Mouse (Mus musculus) cerebral cortex, adult 2 months (tissue): Measurements from ENCODE around the gene Trpc6.

Experiments
- WGBS: fragments of 180-500 bp; shearing (Covaris S2); methylation state at CpG from one replicate; pipeline ENCODE4 v1.1.7; 2018; 5-methylcytosine and 5-hydroxymethylcytosine counted together

The Trpc6 gene

DNA sequence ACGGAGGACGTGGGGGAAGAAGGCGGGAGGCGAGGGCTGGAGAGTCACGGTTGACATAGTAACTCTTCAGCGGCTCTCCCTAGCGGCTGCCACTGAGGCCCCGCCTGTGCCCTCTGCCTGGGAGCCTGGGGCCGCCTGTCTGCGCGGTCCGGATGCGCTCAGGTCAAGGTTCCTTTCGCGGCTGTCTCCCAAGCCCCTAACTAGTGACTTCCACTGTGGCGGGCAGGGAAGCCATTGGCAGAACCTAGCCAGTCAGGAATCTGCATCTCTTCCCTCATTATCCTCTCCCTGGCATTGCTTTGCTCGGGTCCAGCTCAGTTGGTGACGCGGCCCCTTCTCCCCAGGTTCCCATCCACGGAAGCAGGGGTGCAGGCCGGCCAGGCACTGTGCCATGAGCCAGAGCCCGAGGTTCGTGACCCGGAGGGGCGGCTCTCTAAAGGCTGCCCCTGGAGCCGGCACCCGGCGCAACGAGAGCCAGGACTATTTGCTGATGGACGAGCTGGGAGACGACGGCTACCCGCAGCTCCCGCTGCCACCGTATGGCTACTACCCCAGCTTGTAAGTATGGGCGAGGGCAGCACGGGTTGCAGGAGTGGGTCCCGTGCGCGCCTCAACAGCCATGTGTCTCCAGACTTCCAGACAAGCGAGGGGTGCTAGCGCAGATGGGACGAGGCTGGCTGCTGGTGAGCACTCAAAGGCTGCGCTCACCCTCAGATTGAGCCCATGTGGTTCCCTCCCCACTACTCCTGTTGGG lies at the start of gene Trpc6:
Trpc6 (plus strand) TSS at position 102 of the 754 bp plus-strand sequence.
- under 1% methylated on average over 44 of the region's 44 CpGs for WGBS

DNA sequence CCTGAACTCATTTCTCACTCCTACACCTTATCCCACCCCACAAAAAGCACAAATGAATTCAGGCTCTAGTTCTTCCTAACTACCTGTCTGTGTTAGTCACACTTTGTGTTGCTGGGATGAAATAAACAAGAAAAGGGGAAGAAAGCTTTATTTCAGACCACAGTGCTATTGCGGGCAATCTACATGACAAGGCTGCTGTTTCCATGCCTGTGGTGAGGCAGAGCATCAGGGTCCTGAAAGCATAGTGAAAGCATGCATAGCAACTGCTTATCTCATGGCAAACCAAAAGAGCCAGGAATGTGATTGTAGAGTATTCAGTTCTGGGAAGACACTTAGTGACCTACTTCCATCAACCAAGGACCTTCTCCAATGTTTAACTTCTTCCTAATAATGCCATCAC lies 10.3 kb upstream of the Trpc6 start:
- 89% methylated on average over 1 of the region's 1 CpGs for WGBS

DNA sequence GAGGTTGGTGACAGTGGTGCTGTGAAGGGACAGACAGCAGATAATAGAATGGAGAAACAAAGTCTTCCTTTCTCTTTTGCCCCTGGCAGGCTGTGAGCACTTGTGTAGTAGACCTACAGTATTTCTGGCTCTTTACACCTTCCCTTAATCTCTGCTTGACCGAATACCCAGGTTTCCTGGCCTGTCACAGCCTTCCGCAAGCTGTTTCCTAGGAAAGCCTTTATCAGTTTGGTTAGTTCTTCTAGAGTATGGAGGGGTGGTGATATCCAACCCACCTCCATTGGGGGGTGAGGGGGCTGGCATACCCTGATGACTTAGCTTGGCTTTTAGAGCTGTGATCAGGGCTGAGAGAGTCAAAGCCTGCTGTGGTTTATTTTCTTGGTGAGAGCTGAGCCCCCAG lies 1.3 kb downstream of the Trpc6 start:
- WGBS: 82% methylated on average over 2 of the region's 2 CpGs

DNA sequence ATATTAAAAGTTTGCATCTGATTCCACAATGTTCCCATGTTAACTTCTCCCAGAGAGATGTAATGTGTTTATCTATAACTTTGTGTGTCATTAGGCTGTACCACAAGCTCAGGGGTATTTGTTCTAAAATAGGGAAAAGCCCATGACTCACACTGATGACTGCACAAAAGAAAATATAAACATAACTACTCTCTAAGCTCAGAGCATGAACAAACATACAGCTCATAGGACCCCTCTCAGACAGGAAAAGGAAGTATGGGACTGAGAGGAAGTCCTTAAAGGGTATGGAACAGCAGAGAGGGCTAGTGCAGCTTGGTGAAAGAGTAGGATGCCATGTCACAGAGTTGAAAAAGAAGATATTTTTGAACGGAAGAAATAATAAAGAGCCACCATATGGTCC lies 14.6 kb downstream of the Trpc6 start:
- WGBS: 73% methylated on average over 1 of the region's 1 CpGs

DNA sequence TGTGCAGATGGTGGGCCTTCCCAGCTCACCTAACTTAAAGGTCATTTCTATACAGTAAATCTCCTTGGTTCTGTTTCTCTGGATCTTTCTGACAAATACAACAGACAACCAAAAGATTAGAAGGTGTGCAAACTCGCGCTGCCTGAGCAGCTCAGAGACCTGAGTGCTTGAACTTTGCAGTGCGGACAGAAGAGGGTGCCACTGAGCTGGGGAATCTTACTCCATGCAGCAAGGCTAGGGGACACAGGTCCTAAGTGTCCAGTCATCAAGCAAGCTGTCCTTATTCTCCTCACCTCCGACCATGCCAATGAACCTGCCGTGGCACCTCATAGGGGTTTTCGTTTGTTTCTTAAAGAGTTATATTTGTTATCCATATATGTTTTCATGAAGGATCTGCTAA lies 48.7 kb downstream of the Trpc6 start:
- WGBS: 67% methylated on average over 6 of the region's 6 CpGs

DNA sequence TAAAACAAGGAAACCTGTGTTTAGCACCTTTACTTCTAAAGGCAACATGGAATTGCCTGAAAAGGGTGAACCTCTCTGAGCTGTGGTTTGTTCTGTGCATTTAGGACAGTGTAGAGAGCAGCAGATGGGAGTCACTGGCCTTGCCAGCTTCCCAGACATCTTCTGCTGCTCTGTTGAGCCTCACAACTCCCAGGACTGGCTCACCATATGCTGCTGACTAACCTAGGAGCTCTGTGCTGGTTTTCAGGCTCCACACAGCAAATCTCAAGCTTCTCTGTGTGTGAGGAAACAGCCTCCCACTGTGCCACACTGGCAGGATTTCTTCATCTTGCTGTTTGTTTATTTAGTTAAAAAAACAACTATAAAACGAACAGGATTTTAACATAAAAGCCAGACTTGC lies 53.1 kb downstream of the Trpc6 start:
- WGBS: 19% methylated on average over 1 of the region's 1 CpGs

DNA sequence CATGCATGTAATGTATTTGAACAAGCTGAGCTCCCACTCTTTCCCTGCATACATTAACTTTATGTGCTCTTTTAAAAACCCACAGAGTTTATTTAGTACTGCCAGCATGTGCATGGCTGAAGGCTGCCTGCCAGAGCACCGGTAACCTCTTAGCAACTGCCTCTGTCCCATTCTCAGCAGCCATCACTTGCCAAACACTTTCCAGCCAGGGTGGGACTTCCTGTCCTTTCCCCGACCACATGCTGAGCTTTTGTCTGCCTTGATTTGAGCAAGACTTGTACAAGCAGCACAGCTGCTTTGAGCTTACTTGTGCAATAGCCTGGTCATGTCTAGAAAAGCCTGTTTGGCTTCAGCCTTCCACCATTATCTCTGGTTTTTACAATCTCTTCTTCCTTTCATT lies 90.4 kb downstream of the Trpc6 start:
- 26% methylated on average over 2 of the region's 2 CpGs for WGBS

DNA sequence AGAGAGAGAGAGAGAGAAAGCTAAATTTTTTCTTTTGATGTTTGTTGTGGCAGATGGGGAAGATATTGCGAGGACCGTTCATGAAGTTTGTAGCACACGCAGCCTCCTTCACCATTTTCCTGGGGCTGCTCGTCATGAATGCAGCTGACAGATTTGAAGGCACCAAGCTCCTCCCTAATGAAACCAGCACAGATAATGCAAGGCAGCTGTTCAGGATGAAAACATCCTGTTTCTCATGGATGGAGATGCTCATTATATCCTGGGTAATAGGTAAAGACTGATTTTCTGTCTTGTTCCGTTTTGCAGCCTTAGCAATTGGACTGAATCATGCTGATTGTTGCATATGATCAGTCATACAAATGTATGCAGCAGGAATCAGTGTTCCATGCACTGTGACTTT lies 99.5 kb downstream of the Trpc6 start:
- WGBS: 77% methylated on average over 5 of the region's 5 CpGs

DNA sequence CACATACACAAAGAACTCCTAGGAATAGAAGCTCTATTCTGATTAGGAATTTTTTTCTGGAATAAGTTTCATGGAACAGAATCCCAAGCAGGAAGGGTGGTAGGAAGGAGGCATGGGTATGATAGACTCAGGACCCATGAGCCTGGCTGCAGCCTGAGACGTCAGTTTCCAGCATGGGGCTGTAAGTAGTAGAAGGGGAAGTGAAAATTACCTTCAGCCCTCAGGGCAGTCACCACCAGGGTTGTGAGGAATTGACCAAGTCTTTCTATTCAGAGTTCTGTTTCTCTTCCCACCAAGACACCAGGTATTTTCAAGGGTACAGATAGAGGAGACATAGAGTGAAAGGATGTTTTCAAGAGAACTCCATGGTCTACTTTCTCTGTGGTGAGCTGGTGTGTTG lies 129.0 kb downstream of the Trpc6 start:
- WGBS: 61% methylated on average over 1 of the region's 1 CpGs

DNA sequence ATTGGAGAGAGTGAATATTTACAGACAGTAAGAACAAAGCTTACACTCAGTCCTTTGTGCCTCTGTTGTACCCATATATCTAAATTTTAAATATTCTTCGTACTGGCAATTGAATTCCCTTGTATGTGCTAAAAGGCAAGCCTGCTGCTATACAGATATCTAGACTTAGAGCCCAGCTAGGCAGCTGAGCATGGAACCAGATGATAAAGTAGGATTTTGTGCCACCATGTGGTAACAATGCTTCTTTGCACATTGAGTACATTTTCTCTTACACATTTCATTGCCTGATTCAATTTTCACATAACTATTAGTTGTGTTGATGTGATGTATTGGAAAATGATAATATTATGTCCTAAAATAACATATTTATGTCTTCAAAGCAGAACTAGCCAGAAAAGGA lies 132.7 kb downstream of the Trpc6 start:
- WGBS: 27% methylated on average over 1 of the region's 1 CpGs

DNA sequence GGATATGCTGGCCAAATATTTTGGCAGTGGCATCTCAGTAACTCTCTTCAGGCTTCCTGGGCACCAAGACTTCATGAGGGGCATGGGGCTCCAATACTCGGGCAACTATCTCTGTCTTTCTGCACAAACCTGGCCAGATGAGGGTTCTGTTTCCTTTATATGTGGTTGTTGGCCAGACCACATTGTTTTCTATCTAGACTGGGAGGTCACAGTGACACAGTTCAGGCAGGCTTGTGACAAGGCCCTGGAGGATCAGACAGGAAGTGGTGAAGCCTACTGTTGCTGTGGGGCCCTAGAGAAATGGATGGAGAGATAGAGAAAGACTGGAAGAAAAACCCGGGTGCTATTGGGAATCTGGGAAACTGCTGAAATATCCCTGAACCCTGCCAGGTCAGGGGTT lies 149.2 kb downstream of the Trpc6 start:
- 73% methylated on average over 2 of the region's 2 CpGs for WGBS

DNA sequence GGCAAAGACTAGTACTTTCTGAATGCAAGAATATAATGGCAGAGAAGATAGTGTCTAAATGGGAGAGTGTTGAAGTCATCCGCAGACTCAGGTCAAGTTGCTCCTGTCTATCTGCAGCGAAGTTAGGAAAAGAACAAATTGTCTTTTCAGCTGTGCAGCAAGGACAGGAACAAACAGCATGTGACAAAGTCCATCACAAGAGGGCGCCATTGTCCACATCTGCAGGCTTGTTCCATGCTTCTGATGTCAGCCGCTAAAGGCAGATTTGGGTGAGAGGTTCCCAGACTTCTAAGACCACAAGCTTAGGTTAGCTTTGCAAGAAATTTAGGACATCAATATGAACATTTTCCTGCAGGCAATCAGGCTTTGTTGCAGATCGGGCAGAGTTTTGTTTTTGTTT lies 156.7 kb downstream of the Trpc6 start:
- WGBS: 21% methylated on average over 5 of the region's 5 CpGs

DNA sequence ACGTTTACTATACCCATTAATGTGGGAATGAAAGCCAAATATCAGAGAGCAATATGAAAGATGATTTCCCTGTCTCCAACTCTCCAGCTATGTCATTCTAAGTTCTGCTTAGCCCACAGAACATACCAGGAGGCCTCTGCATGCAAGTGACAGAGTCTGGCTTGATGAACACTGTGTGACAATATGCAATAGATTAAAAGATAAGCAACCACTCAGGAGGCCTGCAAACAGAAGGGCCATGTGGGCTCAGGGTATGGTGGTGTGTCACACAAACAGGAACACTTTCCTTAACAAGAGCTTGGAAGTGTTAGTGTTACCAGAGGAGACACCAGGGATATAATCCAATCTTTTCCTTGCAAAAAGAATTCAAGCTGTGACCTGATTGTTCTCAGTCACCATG lies 159.6 kb downstream of the Trpc6 start:
- 86% methylated on average over 1 of the region's 1 CpGs for WGBS

DNA sequence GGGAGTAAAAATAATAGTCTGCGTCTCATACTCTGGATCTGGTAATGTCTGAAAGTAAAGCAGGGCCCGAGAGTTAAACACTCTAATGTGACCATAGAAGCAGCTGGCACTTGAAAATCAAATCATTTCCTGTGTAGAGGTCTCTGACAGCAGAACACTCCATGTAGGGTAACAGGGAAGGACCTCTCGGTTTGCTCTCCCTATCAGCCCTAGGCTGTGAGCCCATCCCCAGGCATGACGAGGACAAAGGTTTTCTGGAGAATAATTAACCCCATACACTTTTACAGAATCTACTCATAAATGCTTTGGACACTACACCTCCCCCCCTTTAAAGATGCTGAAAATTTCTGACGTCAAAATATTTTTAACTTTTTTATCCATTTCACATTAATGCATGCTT lies 160.0 kb downstream of the Trpc6 start:
- 76% methylated on average over 5 of the region's 5 CpGs for WGBS

DNA sequence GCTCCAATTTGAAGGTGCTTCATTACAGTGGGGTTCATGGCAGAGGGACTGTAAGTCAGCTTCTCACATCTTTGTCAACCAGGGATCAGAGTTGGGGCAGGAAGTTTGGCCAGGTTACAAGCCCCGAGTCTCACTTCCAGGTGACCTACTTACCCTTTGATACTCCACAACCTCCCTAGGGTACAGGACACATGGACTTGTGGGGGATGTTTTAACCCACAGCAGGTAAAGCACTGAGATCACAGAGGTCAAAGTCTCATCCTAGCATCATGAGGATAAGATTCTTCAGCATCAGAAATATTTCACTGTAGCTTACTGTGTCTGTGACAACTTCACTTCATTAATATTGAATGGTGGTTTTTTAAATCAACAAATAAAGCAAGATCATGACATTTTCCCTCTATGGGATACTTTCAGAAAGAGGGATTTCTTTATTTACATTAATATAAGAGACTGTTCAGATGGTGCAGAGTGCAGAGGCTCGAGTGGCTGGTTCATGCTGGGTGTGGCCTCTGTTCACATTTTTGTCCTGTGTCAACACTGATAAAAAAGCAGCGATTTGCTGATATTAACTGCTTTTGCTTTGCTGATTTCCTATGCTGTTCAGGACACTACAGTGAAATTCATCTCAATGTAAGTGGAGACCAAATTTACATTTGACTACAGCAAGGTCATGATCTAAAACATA lies 166.3 kb downstream of the Trpc6 start:
- 78% methylated on average over 3 of the region's 3 CpGs for WGBS

DNA sequence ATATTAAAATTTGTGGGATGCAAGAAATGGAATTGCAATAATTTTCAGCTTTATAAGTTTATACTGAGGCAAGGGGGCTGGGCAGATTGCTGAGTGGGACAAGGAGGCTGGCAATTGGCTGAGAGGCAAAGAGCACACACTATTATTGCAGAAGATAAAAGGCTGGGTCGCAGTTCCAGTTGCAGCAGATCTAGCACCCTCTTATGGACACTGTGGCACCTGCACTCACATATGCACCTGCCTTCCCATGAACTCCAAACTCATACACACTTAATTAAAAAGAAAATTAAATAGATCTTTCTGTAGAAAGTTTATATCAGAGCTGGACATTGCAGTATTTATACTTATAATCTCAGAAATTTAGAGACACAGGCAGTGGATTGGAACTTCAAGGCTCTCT lies 175.1 kb downstream of the Trpc6 start:
- WGBS: 61% methylated on average over 1 of the region's 1 CpGs

DNA sequence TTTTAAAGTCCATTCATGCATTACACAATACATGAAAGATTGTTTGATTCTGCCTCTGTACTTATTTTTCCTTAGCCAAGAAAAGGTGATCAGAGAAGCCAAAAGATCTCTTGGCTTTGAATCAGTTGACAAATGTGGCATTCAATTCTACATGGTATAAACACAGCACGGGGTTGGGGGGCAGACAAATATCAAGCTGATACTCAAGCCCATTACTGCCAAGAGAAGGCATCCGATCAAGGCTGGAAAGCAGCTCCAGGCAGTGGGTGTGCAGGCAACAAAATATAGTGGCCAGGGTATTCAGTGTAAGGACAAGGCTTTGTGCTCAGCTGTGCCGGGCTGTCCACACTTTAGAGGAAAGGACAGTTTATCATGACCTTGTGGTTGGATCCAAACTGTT lies 185.1 kb downstream of the Trpc6 start:
- 64% methylated on average over 3 of the region's 3 CpGs for WGBS
